Mouse (Mus musculus): ENCODE results near the gene Nkrf. TPM values are rescaled to one million over a fixed set of nuclear protein-coding genes. Genes with fewer than 3 reads are reported as not detected.

Gene Nkrf
- 8.7 and 9.8 TPM in 2 replicates for polyA plus RNA-seq (2016; fragmentation: Nextera tagmentation; extraction: Ambion mirVana)

- peak within 1 kb of the TSS; percentile 52 for H3K4me2 ChIP-seq (replicated peaks)
- H3K4me1 ChIP-seq = no peaks in the 10 kb centered on the region
- H3K36me3 ChIP-seq = no peaks in the 10 kb centered on the region
- H3K27me3 ChIP-seq = no peaks in the 10 kb centered on the region
- 25% methylated on average over 45 of the region's 47 CpGs for WGBS
- H3K9me3 ChIP-seq (replicated peaks) = no peaks in the 10 kb centered on the region
- H3K4me3 ChIP-seq = peak within 1 kb of the TSS; percentile 56
- peak; percentile 72 for ATAC-seq (ENCODE audit: low FRiP score)
- peak within 1 kb of the TSS; percentile 71 for H3K9ac ChIP-seq
- peak within 1 kb of the TSS; percentile 85 for H3K27ac ChIP-seq
These were observed at the start of gene Nkrf for GRCm38 (mm10) chrX:36902321-36903114. Gene Nkrf (minus strand): TSS chrX:36902899.

- ATAC-seq (ENCODE audit: low FRiP score) = no peak
- Histone ChIP-seq H3K9ac (no peak overlapping the region), H3K27ac (no peak overlapping the region), H3K4me1 (no peaks in the 10 kb centered on the region), H3K9me3 (replicated peaks) (no peaks in the 10 kb centered on the region), H3K4me2 (replicated peaks) (no peak overlapping the region), H3K36me3 (peaks cover 10% of the 10 kb centered on the region), H3K27me3 (no peaks in the 10 kb centered on the region), H3K4me3 (no peak overlapping the region)
- 91% methylated on average over 3 of the region's 3 CpGs for WGBS
These were observed 38.4 kb upstream of the Nkrf start for GRCm38 (mm10) chrX:36941106-36941505.

- 81% methylated on average over 4 of the region's 4 CpGs for WGBS
- Histone ChIP-seq H3K27ac (no peak overlapping the region), H3K9me3 (replicated peaks) (no peaks in the 10 kb centered on the region), H3K4me2 (replicated peaks) (no peak overlapping the region), H3K9ac (no peak overlapping the region), H3K4me3 (no peak overlapping the region), H3K4me1 (no peaks in the 10 kb centered on the region), H3K36me3 (peaks cover 10% of the 10 kb centered on the region), H3K27me3 (no peaks in the 10 kb centered on the region)
- ATAC-seq (ENCODE audit: low FRiP score) = no peak
These were observed 37.2 kb upstream of the Nkrf start for GRCm38 (mm10) chrX:36939806-36940413.

- ATAC-seq (ENCODE audit: low FRiP score) = no peak
- Histone ChIP-seq H3K9me3 (replicated peaks) (no peaks in the 10 kb centered on the region), H3K27ac (no peak overlapping the region), H3K9ac (no peak overlapping the region), H3K27me3 (no peaks in the 10 kb centered on the region), H3K4me3 (no peak overlapping the region), H3K4me1 (no peaks in the 10 kb centered on the region), H3K36me3 (no peaks in the 10 kb centered on the region), H3K4me2 (replicated peaks) (no peak overlapping the region)
- WGBS = 69% methylated on average over 7 of the region's 7 CpGs
These were observed 32.7 kb upstream of the Nkrf start for GRCm38 (mm10) chrX:36935326-36935966.

- Histone ChIP-seq H3K27ac (no peak overlapping the region), H3K4me2 (replicated peaks) (no peak overlapping the region), H3K9me3 (replicated peaks) (no peaks in the 10 kb centered on the region), H3K4me3 (no peak overlapping the region), H3K27me3 (no peaks in the 10 kb centered on the region), H3K9ac (no peak overlapping the region), H3K4me1 (no peaks in the 10 kb centered on the region), H3K36me3 (0 out of 2 replicates have a peak, but pooled peaks cover 5% of the 10 kb centered on the region)
- WGBS = 55% methylated on average over 1 of the region's 1 CpGs
- no peak for ATAC-seq (ENCODE audit: low FRiP score)
These were observed 27.9 kb upstream of the Nkrf start for GRCm38 (mm10) chrX:36930574-36930973.

- H3K4me2 ChIP-seq (replicated peaks) = no peak overlapping the region
- no peaks in the 10 kb centered on the region for H3K4me1 ChIP-seq
- H3K9me3 ChIP-seq (replicated peaks) = no peaks in the 10 kb centered on the region
- ATAC-seq (ENCODE audit: low FRiP score) = no peak
- H3K27ac ChIP-seq = no peak overlapping the region
- WGBS = 66% methylated on average over 4 of the region's 4 CpGs
- H3K9ac ChIP-seq = no peak overlapping the region
- H3K27me3 ChIP-seq = no peaks in the 10 kb centered on the region
- H3K36me3 ChIP-seq = 0 out of 2 replicates have a peak, but pooled peaks cover 5% of the 10 kb centered on the region
- no peak overlapping the region for H3K4me3 ChIP-seq
These were observed 27.0 kb upstream of the Nkrf start for GRCm38 (mm10) chrX:36929694-36930093.

GRCm38 (mm10) chrX:36928791-36929190 lies 26.1 kb upstream of the Nkrf start:
- H3K27ac ChIP-seq = no peak overlapping the region
- no peaks in the 10 kb centered on the region for H3K27me3 ChIP-seq
- H3K36me3 ChIP-seq = 0 out of 2 replicates have a peak, but pooled peaks cover 5% of the 10 kb centered on the region
- WGBS = 81% methylated on average over 4 of the region's 4 CpGs
- no peak overlapping the region for H3K4me3 ChIP-seq
- H3K4me2 ChIP-seq (replicated peaks) = no peak overlapping the region
- no peak for ATAC-seq (ENCODE audit: low FRiP score)
- no peaks in the 10 kb centered on the region for H3K4me1 ChIP-seq
- H3K9ac ChIP-seq = no peak overlapping the region
- no peaks in the 10 kb centered on the region for H3K9me3 ChIP-seq (replicated peaks)

GRCm38 (mm10) chrX:36921346-36921745 lies 18.6 kb upstream of the Nkrf start:
- Histone ChIP-seq H3K4me3 (no peak overlapping the region), H3K4me2 (replicated peaks) (no peak overlapping the region), H3K9ac (no peak overlapping the region), H3K27me3 (no peaks in the 10 kb centered on the region), H3K4me1 (no peaks in the 10 kb centered on the region), H3K9me3 (replicated peaks) (no peaks in the 10 kb centered on the region), H3K27ac (no peak overlapping the region), H3K36me3 (no peaks in the 10 kb centered on the region)
- no peak for ATAC-seq (ENCODE audit: low FRiP score)
- WGBS = 90% methylated on average over 4 of the region's 4 CpGs

- no peaks in the 10 kb centered on the region for H3K4me1 ChIP-seq
- H3K4me3 ChIP-seq = no peak overlapping the region
- 83% methylated on average over 1 of the region's 1 CpGs for WGBS
- no peak overlapping the region for H3K4me2 ChIP-seq (replicated peaks)
- H3K36me3 ChIP-seq = no peaks in the 10 kb centered on the region
- no peak overlapping the region for H3K27ac ChIP-seq
- no peaks in the 10 kb centered on the region for H3K9me3 ChIP-seq (replicated peaks)
- H3K27me3 ChIP-seq = no peaks in the 10 kb centered on the region
- H3K9ac ChIP-seq = no peak overlapping the region
- ATAC-seq (ENCODE audit: low FRiP score) = no peak
These were observed 15.1 kb upstream of the Nkrf start for GRCm38 (mm10) chrX:36917749-36918148.

- H3K27ac ChIP-seq = no peak overlapping the region
- no peaks in the 10 kb centered on the region for H3K36me3 ChIP-seq
- H3K4me3 ChIP-seq = no peak overlapping the region
- no peaks in the 10 kb centered on the region for H3K4me1 ChIP-seq
- no peaks in the 10 kb centered on the region for H3K9me3 ChIP-seq (replicated peaks)
- ATAC-seq (ENCODE audit: low FRiP score) = no peak
- H3K4me2 ChIP-seq (replicated peaks) = no peak overlapping the region
- 51% methylated on average over 12 of the region's 12 CpGs for WGBS
- no peaks in the 10 kb centered on the region for H3K27me3 ChIP-seq
- H3K9ac ChIP-seq = no peak overlapping the region
These were observed 8.6 kb upstream of the Nkrf start for GRCm38 (mm10) chrX:36911343-36911742.

GRCm38 (mm10) chrX:36906539-36906938 lies 3.8 kb upstream of the Nkrf start:
- no peaks in the 10 kb centered on the region for H3K27me3 ChIP-seq
- WGBS = 30% methylated on average over 5 of the region's 5 CpGs
- H3K4me1 ChIP-seq = no peaks in the 10 kb centered on the region
- no peak overlapping the region for H3K9ac ChIP-seq
- no peaks in the 10 kb centered on the region for H3K36me3 ChIP-seq
- H3K4me2 ChIP-seq (replicated peaks) = no peak overlapping the region
- H3K9me3 ChIP-seq (replicated peaks) = no peaks in the 10 kb centered on the region
- no peak overlapping the region for H3K27ac ChIP-seq
- H3K4me3 ChIP-seq = no peak overlapping the region
- ATAC-seq (ENCODE audit: low FRiP score) = no peak

- peak; percentile 94 for ATAC-seq (ENCODE audit: low FRiP score)
- 21% methylated on average over 31 of the region's 32 CpGs for WGBS
- Histone ChIP-seq H3K9ac (peak overlapping the region; percentile 71), H3K9me3 (replicated peaks) (no peaks in the 10 kb centered on the region), H3K4me2 (replicated peaks) (peak overlapping the region; percentile 52), H3K4me1 (no peaks in the 10 kb centered on the region), H3K27me3 (no peaks in the 10 kb centered on the region), H3K36me3 (no peaks in the 10 kb centered on the region), H3K27ac (peak overlapping the region; percentile 85), H3K4me3 (peak overlapping the region; percentile 56)
These were observed 543 bp upstream of the Nkrf start for GRCm38 (mm10) chrX:36903115-36903768.
